Mouse (Mus musculus): ENCODE data around the gene Slc11a1.

The Slc11a1 gene

GRCm38 (mm10) chr1:74387386-74387988, 12.5 kb downstream of the Slc11a1 start:
- no peak for DNase-seq (ENCODE audit: low spot score in 2 of 2)

DNA sequence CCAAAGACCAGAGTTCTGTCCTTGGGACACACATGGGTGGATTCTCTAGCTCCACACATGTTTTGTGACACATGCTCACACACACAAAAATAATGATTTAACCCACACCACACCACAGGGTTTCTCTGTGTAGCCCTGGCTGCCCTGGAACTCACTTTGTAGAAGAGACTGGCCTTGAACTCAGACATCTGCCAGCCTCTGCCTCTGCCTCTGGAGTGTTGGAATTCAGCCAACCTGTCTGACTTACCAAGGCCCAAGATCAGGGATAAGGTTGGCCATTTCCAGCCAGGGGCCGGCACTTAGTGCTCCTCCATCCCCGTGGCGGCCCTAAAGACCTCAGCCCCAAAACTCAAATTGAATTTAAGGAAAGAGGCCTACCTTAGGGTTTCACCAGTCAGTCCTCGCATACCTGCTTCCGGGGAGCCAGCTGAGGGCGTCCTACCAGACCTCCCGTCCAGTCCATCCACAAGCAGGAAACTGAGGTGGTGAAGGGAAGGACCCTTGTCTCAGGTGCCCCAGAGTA, 13.5 kb downstream of the Slc11a1 start:
- DNase-seq (ENCODE audit: low spot score in 2 of 2), result no peak

GRCm38 (mm10) chr1:74389831-74390286, 14.9 kb downstream of the Slc11a1 start:
- peak; percentile 54 to 65 for DNase-seq (ENCODE audit: low spot score in 2 of 2)

DNA sequence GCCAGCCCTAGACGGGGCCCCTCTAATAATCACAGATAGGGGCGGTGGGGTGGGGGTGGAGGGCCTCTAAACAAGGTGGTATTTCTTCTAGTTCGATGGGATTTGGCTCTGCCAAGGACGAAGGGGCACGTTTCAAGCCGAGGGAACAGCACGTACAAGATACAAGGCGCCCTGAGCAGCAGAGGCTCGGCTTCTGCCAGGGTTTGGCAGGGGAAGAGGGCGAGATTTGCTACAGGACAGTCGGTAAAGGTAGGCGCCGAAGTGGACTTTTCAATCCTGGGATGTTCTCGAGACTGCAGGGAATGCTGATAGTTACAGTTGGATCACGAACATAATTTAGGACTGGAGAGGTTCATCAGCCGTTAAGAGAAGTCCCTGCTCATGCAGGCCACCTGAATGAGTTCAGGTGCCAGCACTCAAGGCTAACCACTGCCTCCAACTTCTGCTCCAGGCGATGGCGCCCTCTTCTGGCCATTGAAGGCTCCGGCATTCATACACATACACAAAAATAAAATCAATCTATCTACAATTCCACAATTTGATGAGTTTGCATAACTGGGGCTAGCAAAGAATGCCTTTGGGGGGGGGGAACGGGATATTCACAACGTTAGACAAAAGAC, 15.4 kb downstream of the Slc11a1 start:
- peak; percentile 53 to 72 for DNase-seq (ENCODE audit: low spot score in 2 of 2)

DNA sequence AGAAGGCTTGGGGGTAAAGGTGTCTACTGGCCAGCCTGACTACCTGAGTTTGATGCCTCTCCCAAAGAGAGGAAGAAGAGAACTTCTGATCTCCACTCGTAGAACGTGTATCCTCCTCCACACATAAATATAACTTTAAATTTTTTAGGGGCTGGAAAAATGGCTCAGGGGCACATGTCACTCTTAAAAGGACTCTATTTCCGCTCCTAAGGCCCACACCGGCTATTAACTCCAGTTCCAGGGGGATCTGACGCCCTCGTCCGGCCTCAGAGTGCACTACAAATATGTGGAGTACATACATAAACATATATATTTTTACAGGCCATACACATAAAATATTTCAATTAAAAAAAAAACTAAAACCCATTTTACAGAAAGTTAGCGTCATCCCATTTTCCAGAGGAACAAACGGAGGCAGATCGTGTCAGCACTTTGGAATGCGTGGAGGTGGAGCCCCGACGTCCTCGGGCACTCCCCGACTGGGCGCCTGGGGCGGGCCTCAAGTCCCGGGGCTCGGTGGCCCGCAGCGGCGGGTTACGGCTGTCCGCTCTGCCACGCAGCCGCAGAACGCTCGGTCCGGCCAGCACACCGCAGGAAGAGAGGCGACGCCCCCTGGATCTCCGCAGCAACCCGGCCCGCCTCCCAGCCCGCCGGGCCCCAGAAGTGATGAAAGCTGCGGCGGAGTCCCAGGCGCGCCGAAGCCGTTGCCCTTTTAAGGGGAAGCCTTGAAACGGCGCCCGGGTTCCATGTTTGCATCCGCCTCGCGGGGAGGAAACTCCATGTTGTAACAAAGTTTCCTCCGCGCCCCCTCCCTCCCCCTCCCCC, 16.1 kb downstream of the Slc11a1 start, which contains the start of gene Ctdsp1:
Gene Ctdsp1, plus strand, starts transcription at position 586 of the 825 bp plus-strand sequence.
- peak; percentile 99 for DNase-seq (ENCODE audit: low spot score in 2 of 2)

GRCm38 (mm10) chr1:74391844-74392441, 16.9 kb downstream of the Slc11a1 start:
- DNase-seq (ENCODE audit: low spot score in 2 of 2), result peak; percentile 85

DNA sequence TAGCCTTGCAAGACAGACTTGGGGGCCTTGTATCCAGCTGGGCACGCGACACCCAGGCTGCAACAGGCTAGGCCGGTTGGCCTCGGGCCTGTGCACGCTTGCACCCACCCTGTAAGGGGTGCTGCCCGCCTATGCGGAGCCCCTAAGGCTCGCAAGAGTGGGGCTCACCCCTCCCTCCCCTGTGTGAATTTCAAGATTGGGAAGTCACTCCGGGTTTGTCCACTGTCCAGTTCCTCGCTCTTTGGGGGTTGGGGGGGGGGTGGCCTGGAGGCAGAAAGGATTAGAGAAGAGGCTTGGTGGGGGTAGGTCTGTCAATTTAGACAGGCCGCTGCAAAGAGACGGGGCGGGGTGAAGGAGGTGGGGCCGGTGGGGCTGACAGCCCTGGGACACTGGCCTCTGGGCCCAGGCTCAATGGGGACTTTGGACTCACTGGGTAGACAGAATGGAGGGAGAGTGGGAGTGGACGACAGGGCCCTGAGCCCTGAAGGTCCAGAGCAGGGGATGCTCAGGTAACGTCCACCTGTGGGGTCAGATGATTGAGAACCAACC, 17.5 kb downstream of the Slc11a1 start:
- no peak for DNase-seq (ENCODE audit: low spot score in 2 of 2)

DNA sequence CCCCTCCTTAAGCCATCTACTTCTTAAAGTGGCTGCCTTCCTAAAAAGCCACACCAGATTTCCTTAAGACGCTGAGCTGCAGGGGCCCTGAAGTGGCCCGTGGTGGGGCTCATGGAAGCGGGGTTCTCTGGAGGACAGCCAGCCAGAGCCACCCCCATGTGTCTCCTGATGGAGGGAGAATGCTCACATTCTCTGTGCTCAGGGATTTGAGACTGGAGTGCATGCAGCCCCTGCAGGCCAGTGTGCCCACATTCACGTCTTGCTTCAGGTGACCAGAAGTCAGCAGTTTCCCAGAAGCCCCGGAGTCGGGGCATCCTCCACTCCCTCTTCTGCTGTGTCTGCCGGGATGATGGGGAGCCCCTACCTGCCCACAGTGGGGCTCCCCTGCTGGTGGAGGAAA, 18.0 kb downstream of the Slc11a1 start:
- DNase-seq (ENCODE audit: low spot score in 2 of 2), result no peak

DNA sequence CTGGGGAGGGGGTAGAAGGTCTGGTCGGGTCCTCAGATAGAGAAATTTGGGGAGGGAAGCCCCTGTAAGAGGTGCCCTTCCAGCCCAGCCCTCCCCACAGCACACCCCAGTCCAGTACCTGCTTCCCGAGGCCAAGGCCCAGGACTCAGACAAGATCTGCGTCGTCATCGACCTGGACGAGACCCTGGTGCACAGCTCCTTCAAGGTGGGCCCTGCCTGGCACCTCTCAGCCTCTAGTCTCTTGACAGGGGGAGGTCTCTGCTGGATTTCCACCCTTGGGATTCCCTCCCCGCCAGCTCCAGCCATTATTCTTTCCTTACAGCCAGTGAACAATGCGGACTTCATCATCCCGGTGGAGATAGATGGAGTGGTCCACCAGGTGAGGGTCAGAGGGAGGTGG, 18.7 kb downstream of the Slc11a1 start:
- DNase-seq (ENCODE audit: low spot score in 2 of 2), result no peak

GRCm38 (mm10) chr1:74394311-74394710, 19.3 kb downstream of the Slc11a1 start:
- no peak for DNase-seq (ENCODE audit: low spot score in 2 of 2)

DNA sequence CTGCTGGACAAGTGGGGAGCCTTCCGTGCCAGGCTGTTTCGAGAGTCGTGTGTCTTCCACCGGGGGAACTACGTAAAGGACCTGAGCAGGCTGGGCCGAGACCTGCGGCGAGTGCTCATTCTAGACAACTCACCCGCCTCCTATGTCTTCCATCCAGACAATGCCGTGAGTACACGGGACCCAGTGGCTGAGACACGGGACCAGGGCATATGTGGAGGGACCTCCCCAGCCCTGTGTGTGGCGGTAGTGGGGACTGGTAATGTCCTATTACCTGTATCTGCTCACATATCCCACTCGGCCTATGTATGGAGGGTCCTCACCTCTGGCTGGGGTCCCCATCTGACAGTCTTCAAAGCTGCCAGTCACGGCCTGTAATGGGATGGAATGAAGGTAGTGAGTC, 19.9 kb downstream of the Slc11a1 start:
- no peak for DNase-seq (ENCODE audit: low spot score in 2 of 2)

GRCm38 (mm10) chr1:74395290-74395689, 20.3 kb downstream of the Slc11a1 start:
- DNase-seq (ENCODE audit: low spot score in 2 of 2), result no peak

DNA sequence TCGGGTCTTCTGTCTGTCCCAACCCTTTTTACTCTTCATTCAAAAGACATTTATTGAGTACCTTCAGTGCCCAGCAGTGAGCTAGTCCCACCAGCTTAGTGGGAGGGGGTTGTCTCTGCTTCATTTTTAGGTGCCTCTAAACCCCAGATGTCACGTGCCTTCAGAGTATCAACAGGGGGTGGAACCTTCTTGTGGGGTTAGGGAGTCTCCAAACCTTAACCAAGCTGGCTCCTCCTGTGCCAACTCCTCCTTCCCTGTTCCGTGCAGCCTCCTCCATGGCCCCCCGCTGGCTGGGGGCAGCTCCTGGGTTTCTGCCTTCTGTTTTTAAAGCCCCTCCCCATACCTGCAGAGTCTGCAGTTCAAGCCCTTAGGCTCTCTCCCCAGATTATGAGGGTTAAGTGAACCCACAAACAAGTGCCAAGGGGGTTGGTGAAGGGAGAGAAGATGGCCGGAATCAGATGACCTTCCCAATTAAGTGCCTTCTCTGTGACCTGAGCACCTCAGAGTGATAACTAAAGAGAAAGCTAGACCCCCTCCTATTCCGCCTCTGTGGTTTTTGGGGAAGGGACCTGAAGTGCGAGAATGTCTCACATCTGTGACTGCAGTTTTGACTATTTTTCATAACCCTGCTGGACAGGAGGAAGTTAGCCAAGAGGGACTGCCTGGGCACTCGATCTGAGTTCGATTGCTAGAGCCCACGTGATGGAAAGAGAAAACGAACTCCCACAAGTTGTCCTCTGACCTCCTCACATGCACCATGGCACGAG, 21.6 kb downstream of the Slc11a1 start:
- peak; percentile 64 to 67 for DNase-seq (ENCODE audit: low spot score in 2 of 2)

DNA sequence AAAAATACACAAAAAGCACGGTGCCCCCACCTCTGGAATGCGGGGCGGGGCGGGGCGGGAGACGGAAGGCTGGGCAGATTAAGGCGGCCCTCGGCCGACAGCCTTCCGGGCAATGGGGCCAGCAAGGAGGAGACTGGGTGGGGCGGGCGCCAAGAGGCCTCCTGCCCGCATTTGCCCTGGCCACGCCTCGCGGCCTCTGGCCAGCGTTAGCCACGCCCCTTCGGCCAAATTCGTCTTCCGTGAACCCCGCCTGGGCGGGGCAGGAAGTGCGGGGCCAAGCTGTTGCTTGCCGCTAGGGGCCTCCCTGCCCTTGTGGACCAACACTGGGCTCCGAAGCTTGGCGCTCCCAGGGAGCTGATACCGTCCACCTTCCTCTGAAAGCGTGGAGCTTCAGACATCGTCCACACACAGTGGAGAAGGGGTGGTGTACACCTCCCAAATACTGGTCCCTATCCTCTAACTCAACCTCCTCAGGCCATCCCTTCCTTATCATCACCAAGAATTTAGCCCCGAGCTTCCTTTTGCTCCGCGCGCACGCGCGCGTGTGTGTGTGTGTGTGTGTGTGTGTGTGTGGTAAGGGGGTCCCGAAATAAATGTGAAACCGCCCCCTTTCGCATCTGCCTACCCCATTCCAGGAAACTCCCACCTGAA, 22.4 kb downstream of the Slc11a1 start:
- peak; percentile 98 to 99 for DNase-seq (ENCODE audit: low spot score in 2 of 2)

- DNase-seq (ENCODE audit: low spot score in 2 of 2), result peak; percentile 71 to 76
Observed at GRCm38 (mm10) chr1:74397919-74398451, 23.0 kb downstream of the Slc11a1 start.

GRCm38 (mm10) chr1:74400531-74400930, 25.5 kb downstream of the Slc11a1 start:
- DNase-seq (ENCODE audit: low spot score in 2 of 2), result no peak

DNA sequence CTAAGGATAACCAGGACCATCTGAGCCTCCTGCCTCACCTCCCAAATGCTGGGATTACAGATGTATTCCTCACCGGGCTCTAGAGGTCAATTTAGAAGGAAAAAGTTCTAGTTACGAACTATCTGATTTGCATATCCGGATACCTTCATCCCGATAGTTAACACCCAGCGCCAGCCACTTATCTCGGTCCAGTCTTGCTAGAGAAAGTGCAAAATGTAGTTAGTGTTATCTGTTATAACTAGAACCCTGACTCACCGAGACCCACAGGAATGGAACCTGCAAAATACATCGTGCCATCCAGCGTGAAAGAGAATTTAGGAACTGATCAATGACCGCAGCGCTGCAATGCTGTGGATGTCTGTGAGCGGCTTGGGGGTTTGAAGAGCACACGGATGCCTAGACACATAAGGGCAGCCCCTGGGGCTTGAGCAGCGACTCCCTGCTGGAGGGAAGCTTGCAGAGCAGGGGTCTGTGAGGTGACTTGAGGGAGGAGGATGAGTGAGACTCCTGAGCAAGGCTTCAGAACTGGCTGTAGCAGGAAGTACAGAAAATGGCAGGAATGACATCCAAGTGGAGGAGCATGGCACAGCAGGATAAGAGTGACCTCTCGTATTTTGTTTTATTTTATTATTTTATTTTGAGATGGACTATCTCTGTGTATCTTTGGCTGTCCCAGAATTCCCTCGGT, 26.2 kb downstream of the Slc11a1 start:
- no peak for DNase-seq (ENCODE audit: low spot score in 2 of 2)

- DNase-seq (ENCODE audit: low spot score in 2 of 2), result no peak
Observed at GRCm38 (mm10) chr1:74404206-74404605, 29.2 kb downstream of the Slc11a1 start.
